Mouse (Mus musculus) heart, adult 2 months (tissue): ENCODE measurements around the gene Mad2l1bp. TPM values are rescaled to one million over a fixed set of nuclear protein-coding genes. Genes with fewer than 3 reads are reported as not detected.

Experiments used
- DNase-seq, 2 experiments: peaks; one replicate each; pipeline ENCODE4 v3.0.0; 2021
- H3K27ac ChIP-seq: fragments of 200-600 bp; 2 replicates; pipeline ENCODE4 v1.8.1; 2022
- H3K27me3 ChIP-seq: fragments of 200-500 bp; 2 replicates; pipeline ENCODE4 v1.6.1; 2012; ENCODE audit warnings: mild to moderate bottlenecking, low read length, inconsistent platforms, mixed read lengths; ENCODE audit not compliant: control insufficient read depth, insufficient read depth
- H3K36me3 ChIP-seq: fragments of 200-500 bp; 2 replicates; pipeline ENCODE4 v1.6.1; 2012; ENCODE audit warnings: low read length, inconsistent platforms; ENCODE audit not compliant: control insufficient read depth, insufficient read depth
- H3K4me1 ChIP-seq: fragments of 200-500 bp; 2 replicates; pipeline ENCODE4 v1.6.1; 2011; ENCODE audit warnings: low read length; ENCODE audit not compliant: control insufficient read depth, insufficient read depth
- H3K4me3 ChIP-seq: fragments of 200-600 bp; 2 replicates; pipeline ENCODE4 v1.8.1; 2022
- H3K79me2 ChIP-seq: fragments of 200-500 bp; replicated peaks from 2 replicates; pipeline ENCODE4 v1.6.1; 2012; ENCODE audit warnings: mild to moderate bottlenecking, inconsistent platforms, low read length, moderate library complexity, mixed read lengths; ENCODE audit not compliant: control insufficient read depth, insufficient read depth
- H3K9ac ChIP-seq: fragments of 200-500 bp; 2 replicates; pipeline ENCODE4 v1.6.1; 2012; ENCODE audit warnings: low read depth, mild to moderate bottlenecking, control low read depth, inconsistent platforms, low read length, mixed read lengths
- CTCF ChIP-seq: fragments of 200-600 bp; IDR thresholded peaks from 2 replicates; pipeline ENCODE4 v1.8.1; 2022; ENCODE audit warnings: antibody characterized with exemption, mild to moderate bottlenecking, moderate library complexity
- EP300 ChIP-seq: fragments of 200-500 bp; IDR thresholded peaks from 2 replicates; pipeline ENCODE4 v1.6.1; 2011; ENCODE audit warnings: low read depth, low read length, control low read depth; ENCODE audit not compliant: insufficient read depth
- POLR2A ChIP-seq: fragments of 200-500 bp; IDR thresholded peaks from 2 replicates; pipeline ENCODE4 v1.6.1; 2011; ENCODE audit warnings: mild to moderate bottlenecking, low read depth, low read length, control low read depth; ENCODE audit not compliant: insufficient read depth
- WGBS: fragments of 180-500 bp; shearing (Covaris S2); methylation state at CpG from one replicate; pipeline ENCODE4 v1.1.7; 2018; 5-methylcytosine and 5-hydroxymethylcytosine counted together
- intact Hi-C: fragments of 180-260 bp; cut with DNase I; formaldehyde crosslinking; loops from one replicate; pipeline ENCODE4 v1.15.1; 2025
- polyA plus RNA-seq: library from polyadenylated mRNA; depleted of rRNA; stranded (reverse); fragments of >200 nt; gene quantifications from 2 replicates; pipeline ENCODE4 v1.2.3, GENCODE M21; 2012
- total RNA-seq, 2 experiments: library from RNA; stranded (reverse); gene quantifications; 2 replicates each; pipeline ENCODE4 v1.2.3; 2021

Mad2l1bp gene
- total and polyA plus RNA-seq, 3 experiments: 17.1 to 24.1 (median 21.0) TPM

GRCm38 (mm10) chr17:46161179-46161578, 7.8 kb upstream of the Mad2l1bp start:
- H3K9ac ChIP-seq: peak overlapping the region; percentile 74
- H3K79me2 ChIP-seq: no peaks in the 10 kb centered on the region
- TF ChIP-seq POLR2A (no peak), CTCF (no peak), EP300 (no peak)
- DNase-seq: no peak
- intact Hi-C loops: loop anchor here (10.0 kb wide), 1 partner anchor 426 kb away; the partner anchor contains the start of gene 1600014C23Rik
- H3K4me1 ChIP-seq: peaks cover 10% of the 10 kb centered on the region
- peak overlapping the region; percentile 70 for H3K4me3 ChIP-seq
- no peaks in the 10 kb centered on the region for H3K36me3 ChIP-seq
- H3K27me3 ChIP-seq: no peaks in the 10 kb centered on the region
- H3K27ac ChIP-seq: peak overlapping the region; percentile 97
- 0% methylated on average over 19 of the region's 19 CpGs for WGBS

- H3K27me3 ChIP-seq: no peaks in the 10 kb centered on the region
- H3K4me3 ChIP-seq: peak within 1 kb of the TSS; percentile 70
- intact Hi-C loops: loop anchor here (10.0 kb wide), 1 partner anchor 426 kb away; the partner anchor contains the start of gene 1600014C23Rik
- peaks cover 10% of the 10 kb centered on the region for H3K4me1 ChIP-seq
- H3K36me3 ChIP-seq: no peaks in the 10 kb centered on the region
- peak; percentile 93 to 98 for DNase-seq
- no peaks in the 10 kb centered on the region for H3K79me2 ChIP-seq
- H3K27ac ChIP-seq: peak within 1 kb of the TSS; percentile 97
- peak within 1 kb of the TSS; percentile 74 for H3K9ac ChIP-seq
- TF ChIP-seq POLR2A: peak; percentile 87
- TF ChIP-seq EP300: peak; percentile 53; the same call in 1 of the 2 replicates
- no peak for TF ChIP-seq CTCF
- WGBS: 0% methylated on average over 23 of the region's 23 CpGs
These were observed 7.3 kb upstream of the Mad2l1bp start, which contains the start of gene Gtpbp2 for GRCm38 (mm10) chr17:46160686-46161085. TSS of gene Gtpbp2 (plus strand) at chr17:46161032.

- under 1% methylated on average over 16 of the region's 16 CpGs for WGBS
- Histone ChIP-seq H3K4me3 (peak overlapping the region; percentile 66), H3K27me3 (no peaks in the 10 kb centered on the region), H3K4me1 (peaks cover 10% of the 10 kb centered on the region), H3K9ac (peak overlapping the region; percentile 68), H3K27ac (peak overlapping the region; percentile 95), H3K79me2 (no peaks in the 10 kb centered on the region), H3K36me3 (no peaks in the 10 kb centered on the region)
- DNase-seq: peak; percentile 94
- intact Hi-C loops: loop anchor here (10.0 kb wide), 1 partner anchor 425 kb away; the partner anchor contains the start of gene 1600014C23Rik
- TF ChIP-seq CTCF (peak; percentile 69), EP300 (peak; percentile 53; the same call in 1 of the 2 replicates), POLR2A (peak; percentile 82)
These were observed 6.8 kb upstream of the Mad2l1bp start for GRCm38 (mm10) chr17:46160090-46160662.

- TF ChIP-seq CTCF: no peak
- TF ChIP-seq POLR2A: no peak
- no peak for TF ChIP-seq EP300
- H3K79me2 ChIP-seq: no peaks in the 10 kb centered on the region
- intact Hi-C loops: loop anchor here (10.0 kb wide), 1 partner anchor 574 kb away; no protein-coding TSS in a partner anchor
- no peak overlapping the region; the same call in 1 of the 2 replicates for H3K4me3 ChIP-seq
- H3K4me1 ChIP-seq: peaks cover 10% of the 10 kb centered on the region
- H3K27me3 ChIP-seq: no peaks in the 10 kb centered on the region
- 19% methylated on average over 2 of the region's 2 CpGs for WGBS
- no peaks in the 10 kb centered on the region for H3K36me3 ChIP-seq
- DNase-seq: no peak
- H3K9ac ChIP-seq: no peak overlapping the region
- peak overlapping the region; percentile 95 for H3K27ac ChIP-seq
These were observed 5.9 kb upstream of the Mad2l1bp start for GRCm38 (mm10) chr17:46159236-46159635.

GRCm38 (mm10) chr17:46157131-46157530, 3.8 kb upstream of the Mad2l1bp start:
- WGBS: 92% methylated on average over 8 of the region's 8 CpGs
- intact Hi-C loops: loop anchor here (10.0 kb wide), 1 partner anchor 572 kb away; no protein-coding TSS in a partner anchor
- no peaks in the 10 kb centered on the region for H3K79me2 ChIP-seq

DNA sequence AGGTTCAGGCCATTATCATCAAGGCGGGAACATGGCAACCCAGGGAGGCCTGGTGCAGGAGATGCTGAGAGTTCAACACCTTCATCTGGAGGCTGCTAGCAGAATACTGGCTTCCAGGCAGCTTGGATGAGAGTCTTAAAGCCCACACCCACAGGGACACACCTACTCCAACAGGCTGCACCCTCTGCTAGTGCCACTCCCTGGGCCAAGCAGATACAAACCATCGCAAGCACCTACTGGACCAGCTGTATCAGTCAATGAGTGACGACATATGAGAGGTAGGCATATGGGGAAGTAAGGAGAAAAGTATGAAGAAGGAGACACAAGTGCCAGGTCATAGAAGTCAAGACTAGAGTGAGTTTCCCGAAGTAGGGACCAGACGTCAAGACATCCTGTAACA, 3.3 kb upstream of the Mad2l1bp start:
- H3K79me2 ChIP-seq: no peaks in the 10 kb centered on the region
- DNase-seq: no peak
- no peak for TF ChIP-seq CTCF
- WGBS: 86% methylated on average over 5 of the region's 5 CpGs
- intact Hi-C loops: loop anchor here (10.0 kb wide), 1 partner anchor 572 kb away; no protein-coding TSS in a partner anchor
- H3K4me1 ChIP-seq: peaks cover 5% of the 10 kb centered on the region
- H3K36me3 ChIP-seq: peaks cover 3% of the 10 kb centered on the region; the same call in 1 of the 2 replicates
- H3K9ac ChIP-seq: no peak overlapping the region
- H3K4me3 ChIP-seq: no peak overlapping the region
- no peak overlapping the region for H3K27ac ChIP-seq
- no peaks in the 10 kb centered on the region for H3K27me3 ChIP-seq

More at GRCm38 (mm10) chr17:46157131-46157530, 3.8 kb upstream of the Mad2l1bp start:
- H3K36me3 ChIP-seq: peaks cover 3% of the 10 kb centered on the region; the same call in 1 of the 2 replicates
- no peak for DNase-seq
- no peak overlapping the region for H3K4me3 ChIP-seq
- H3K27ac ChIP-seq: no peak overlapping the region
- no peak overlapping the region for H3K9ac ChIP-seq
- no peaks in the 10 kb centered on the region for H3K27me3 ChIP-seq
- H3K4me1 ChIP-seq: peaks cover 6% of the 10 kb centered on the region
- TF ChIP-seq CTCF (no peak), POLR2A (no peak), EP300 (no peak)
